Mouse (Mus musculus) thymus, postnatal 0 days (tissue): ENCODE data around the gene Exoc6. TPM values are rescaled to one million over a fixed set of nuclear protein-coding genes. Genes with fewer than 3 reads are reported as not detected.
A peak's percentile ranks its signal among the peaks of the same experiment; 100 is the strongest.
"Not testable (repeated sequence)": the region's sequence is repeated elsewhere in the genome, so short reads cannot be mapped to it uniquely, and the experiment has no call there.

Source experiments
- DNase-seq: peaks from one replicate; pipeline ENCODE4 v3.0.0-alpha.2; 2015; ENCODE audit warnings: low spot score
- polyA plus RNA-seq: library from polyadenylated mRNA; unstranded; fragments of >200 nt; fragmentation: Nextera tagmentation; extraction: Ambion mirVana; gene quantifications from 2 replicates; pipeline ENCODE4 v1.2.1, GENCODE M21; 2015

Gene Exoc6
- polyA plus RNA-seq, result 16.5 and 16.8 TPM in 2 replicates

- DNase-seq, result peak; percentile 81
Measured at GRCm38 (mm10) chr19:37550101-37551039, at the start of gene Exoc6. Gene Exoc6 (plus strand): TSS chr19:37550418.

- no peak for DNase-seq
Measured at GRCm38 (mm10) chr19:37502996-37503395, 47.2 kb upstream of the Exoc6 start.

- no peak for DNase-seq
Measured at GRCm38 (mm10) chr19:37506066-37506465, 44.2 kb upstream of the Exoc6 start.

- no peak for DNase-seq
Measured at GRCm38 (mm10) chr19:37506614-37507013, 43.6 kb upstream of the Exoc6 start.

GRCm38 (mm10) chr19:37509725-37510124, 40.5 kb upstream of the Exoc6 start:
- DNase-seq, result peak; percentile 85

GRCm38 (mm10) chr19:37514811-37515292, 35.4 kb upstream of the Exoc6 start:
- DNase-seq, result no peak

- no peak for DNase-seq
Measured at GRCm38 (mm10) chr19:37517419-37517818, 32.8 kb upstream of the Exoc6 start.

GRCm38 (mm10) chr19:37520740-37521433, 29.3 kb upstream of the Exoc6 start:
- DNase-seq, result no peak

- DNase-seq, result no peak
Measured at GRCm38 (mm10) chr19:37521434-37521781, 28.8 kb upstream of the Exoc6 start.

GRCm38 (mm10) chr19:37523280-37524062, 26.7 kb upstream of the Exoc6 start:
- no peak for DNase-seq

GRCm38 (mm10) chr19:37525925-37526324, 24.3 kb upstream of the Exoc6 start:
- no peak for DNase-seq

- DNase-seq, result no peak
Measured at GRCm38 (mm10) chr19:37526768-37527167, 23.4 kb upstream of the Exoc6 start.

- DNase-seq, result not testable (repeated sequence)
Measured at GRCm38 (mm10) chr19:37527736-37528135, 22.5 kb upstream of the Exoc6 start.

- no peak for DNase-seq
Measured at GRCm38 (mm10) chr19:37528581-37528980, 21.6 kb upstream of the Exoc6 start.

- DNase-seq, result no peak
Measured at GRCm38 (mm10) chr19:37529296-37529695, 20.9 kb upstream of the Exoc6 start.

GRCm38 (mm10) chr19:37529975-37530515, 20.2 kb upstream of the Exoc6 start:
- peak; percentile 57 for DNase-seq

- DNase-seq, result no peak
Measured at GRCm38 (mm10) chr19:37530601-37531000, 19.6 kb upstream of the Exoc6 start.

- DNase-seq, result peak; percentile 28
Measured at GRCm38 (mm10) chr19:37531200-37531845, 18.9 kb upstream of the Exoc6 start.

GRCm38 (mm10) chr19:37533196-37533595, 17.0 kb upstream of the Exoc6 start:
- no peak for DNase-seq

GRCm38 (mm10) chr19:37534737-37535365, 15.4 kb upstream of the Exoc6 start:
- peak; percentile 45 for DNase-seq
